Mouse (Mus musculus) T-helper 17 cell (primary cell): ENCODE data around the gene Fam43a.

Experiments used
- in situ Hi-C, 2 experiments: fragments of 300-600 bp; cut with MboI, MseI; formaldehyde crosslinking; loops; 1 replicate in 1 of 2; 2 replicates in 1 of 2; pipeline ENCODE4 v1.15.1; 2025; ENCODE audit warnings: high pct_unique_total_duplicates in 2 of 2

The Fam43a gene

DNA sequence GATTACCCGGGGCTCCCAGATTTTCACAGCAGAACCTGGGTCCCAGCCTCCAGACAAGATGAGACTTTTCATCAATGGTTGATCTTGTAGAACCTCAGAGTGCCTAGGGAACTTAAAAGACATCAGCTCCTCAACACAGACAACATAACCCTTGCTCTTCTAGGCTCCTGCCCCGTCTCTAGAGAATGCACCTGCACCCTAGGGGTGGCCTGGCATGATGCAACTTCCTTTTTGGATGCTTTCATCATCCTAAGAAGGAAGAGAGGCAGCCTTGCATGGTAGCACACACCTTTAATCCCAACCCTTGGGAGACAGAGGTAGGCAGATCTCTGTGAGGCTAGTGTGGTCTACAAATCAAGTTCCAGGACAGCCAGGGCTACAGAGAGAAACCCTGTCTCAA is 25.1 kb downstream of the Fam43a start:
- in situ Hi-C loops = no loop called here

DNA sequence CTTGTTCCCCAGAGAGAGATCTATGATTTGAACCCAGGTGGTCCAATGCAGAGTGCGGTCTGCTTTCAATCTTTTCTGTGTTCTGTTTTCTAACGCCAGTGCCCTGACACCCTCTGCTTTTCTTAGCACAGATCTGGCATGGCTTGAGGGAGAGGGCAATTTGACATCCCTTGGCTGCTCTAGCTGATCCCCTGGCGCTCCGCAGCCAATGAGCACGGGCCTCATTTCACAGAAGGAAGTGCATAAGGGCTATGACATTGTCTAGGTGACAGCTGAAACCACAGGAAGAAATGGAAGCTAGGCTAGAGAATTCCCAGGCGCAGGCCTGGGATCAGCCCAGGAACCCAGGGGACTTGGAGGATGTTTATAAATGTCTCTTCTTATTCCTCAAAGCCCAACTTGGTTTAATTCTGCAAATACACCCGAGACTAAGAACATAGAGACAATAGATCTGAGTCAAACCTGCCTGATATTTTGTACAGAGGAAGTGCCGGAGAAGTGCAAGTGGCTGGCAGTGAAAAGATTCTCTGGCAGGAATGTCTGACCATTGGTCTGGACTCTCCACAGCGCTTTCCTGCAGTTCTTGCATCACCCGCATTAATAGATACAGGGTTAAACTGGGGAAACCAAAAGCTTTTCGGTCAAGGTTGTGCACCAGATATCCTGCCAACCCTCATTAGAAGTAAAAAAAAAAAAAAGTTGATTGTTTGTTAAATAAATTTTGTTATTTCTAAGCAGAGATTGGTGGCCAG is 28.2 kb downstream of the Fam43a start:
- in situ Hi-C loops = no loop called here

DNA sequence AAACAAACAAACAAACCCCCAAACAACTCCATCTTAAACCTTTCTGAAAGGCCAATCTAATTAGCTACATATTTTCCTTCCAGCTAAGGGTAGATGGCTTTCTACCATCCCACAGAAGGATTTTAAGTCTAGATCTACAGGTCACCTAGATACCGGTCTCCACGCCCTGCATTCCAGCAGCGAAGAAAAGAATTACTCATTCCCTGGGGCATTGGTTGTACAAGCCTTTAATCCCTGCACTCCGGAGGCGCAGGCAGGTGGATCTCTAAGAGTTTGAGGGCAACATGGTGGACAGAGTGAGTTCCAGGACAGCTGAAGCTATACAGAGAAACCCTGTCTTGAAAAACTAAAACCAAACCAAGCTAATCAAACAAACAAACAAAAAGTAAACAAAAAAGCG is 28.9 kb downstream of the Fam43a start:
- in situ Hi-C loops = no loop called here

DNA sequence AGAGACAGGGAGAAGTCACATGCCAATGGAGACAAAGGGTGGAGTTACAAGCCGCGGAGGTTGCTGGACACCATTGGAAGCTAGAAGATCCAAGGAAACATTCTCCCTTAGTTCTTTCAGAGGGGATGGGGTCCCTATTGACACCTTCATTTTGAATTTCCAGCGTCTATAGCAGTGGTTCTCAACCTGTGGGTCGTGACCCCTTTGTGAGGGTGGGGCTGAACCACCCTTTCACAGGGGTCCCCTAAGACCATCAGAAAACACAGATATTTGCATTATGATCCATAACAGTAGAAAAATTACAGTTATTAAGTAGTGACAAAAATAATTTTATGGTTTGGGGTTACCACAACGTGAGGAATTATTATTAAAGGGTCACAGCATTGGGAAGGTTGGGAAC is 30.0 kb downstream of the Fam43a start:
- in situ Hi-C loops = no loop called here

DNA sequence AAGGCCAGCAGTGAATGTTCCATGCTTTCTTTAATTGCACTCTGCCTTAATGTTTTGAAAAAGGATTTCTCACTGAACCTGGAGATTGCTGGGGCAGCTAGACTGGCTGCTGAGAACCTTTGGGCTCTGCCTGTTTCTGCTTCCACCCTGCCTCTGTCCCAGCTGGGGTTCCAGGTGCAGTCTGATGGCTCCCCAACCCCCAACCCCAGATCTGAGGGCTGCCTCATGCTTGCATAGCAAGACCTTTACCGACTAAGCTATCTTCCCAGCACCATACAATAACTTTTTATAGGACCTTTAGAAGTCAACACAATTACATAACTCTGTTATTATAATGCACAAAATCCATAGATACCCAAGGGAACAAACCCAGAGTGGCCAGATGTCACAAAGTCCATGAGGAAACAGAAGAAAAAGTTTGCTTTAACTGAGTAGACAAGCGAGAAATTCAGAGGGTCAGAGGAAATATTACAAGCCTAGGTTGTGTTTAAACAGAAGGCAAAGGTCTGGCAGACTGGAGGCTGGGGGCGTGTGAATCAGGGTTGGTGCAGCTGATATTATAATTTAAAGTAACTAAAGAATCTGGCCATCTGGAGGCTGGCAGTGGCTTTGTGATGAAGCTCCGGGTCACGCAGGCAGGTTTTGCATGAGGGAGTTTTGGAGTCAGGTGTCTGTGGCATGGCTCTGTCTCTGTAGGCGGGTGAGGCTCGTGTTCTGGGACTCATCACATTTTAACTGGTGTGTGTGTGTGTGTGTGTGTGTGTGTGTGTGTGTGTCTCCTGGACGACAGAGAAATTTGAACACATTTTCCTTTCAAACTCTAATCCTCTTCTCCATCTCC is 34.6 kb downstream of the Fam43a start:
- in situ Hi-C loops = no loop called here

DNA sequence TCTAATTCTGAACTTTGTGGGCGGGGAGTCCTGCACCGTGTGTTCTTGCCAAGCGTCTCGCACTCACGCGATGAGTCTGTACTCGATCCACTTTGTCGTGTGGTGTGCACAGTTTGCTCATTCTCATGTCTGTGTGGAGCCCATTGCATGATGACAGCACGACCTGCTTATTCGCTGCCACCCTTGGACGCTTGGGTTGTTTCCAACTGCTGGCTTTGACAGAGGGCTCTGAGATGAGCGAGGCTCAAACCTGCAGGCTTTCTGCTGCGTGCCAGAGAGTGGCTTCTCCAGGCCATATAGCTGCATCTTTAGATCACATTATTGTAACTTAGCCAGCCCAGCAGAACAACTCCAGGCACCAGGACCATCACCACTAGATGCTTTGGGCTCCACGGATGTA is 39.1 kb downstream of the Fam43a start:
- in situ Hi-C loops = no loop called here

DNA sequence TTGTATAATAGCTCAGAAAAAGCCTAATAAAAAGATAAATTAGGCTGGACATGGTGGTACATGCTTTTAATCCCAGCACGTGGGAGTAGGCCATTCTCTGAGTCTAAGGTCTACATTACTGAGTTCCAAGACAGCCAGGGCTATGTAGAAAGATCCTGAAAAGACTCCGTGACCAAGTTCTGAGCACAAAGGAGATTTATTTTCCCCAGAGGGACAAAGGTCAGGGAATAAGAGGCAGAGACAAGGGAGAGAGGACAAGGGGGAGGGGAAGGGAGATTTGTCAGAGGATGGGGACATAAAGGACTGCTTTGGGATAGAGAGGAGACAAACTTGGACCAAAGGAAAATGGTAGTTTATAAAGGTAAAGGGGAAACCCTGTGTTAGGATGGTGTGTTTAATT is 41.1 kb downstream of the Fam43a start:
- in situ Hi-C loops = no loop called here

DNA sequence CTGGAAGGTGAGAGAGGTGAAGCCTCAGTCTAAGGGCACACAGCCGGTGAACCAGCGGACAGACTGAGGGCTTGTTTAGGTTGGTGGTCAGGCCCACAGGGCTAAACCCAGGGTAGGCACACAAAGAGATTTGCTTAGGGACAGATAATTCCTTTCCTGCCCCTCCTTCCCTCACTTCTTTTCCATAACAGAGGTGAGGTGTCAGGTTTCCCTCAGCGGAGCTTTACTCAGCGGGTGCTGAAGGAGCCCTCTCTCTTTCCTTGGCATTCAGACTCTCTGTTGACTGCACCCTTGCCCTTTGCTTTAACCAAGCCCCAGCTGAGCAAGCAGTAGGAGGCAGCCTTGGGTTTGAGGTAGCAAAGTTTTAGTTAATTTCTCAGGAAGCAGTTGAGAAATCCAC is 41.9 kb downstream of the Fam43a start:
- in situ Hi-C loops = no loop called here

DNA sequence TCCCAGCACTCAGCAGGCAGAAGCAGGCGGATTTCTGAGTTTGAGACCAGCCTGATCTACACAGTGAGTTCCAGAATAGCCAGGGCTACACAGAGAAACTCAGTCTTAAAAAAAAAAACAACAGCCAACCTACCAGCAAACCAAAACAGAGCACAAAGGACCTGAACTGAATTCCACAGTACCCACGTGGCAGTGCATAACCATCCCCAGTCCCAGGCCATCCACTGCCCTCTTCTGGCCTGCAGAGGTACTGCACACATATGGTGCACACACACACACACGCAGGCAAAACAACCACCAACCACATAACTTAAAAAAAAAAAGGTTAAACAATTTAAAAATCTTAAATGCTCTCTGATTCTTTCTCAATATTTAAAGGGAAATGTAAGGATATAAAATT is 42.7 kb downstream of the Fam43a start:
- in situ Hi-C loops = no loop called here

DNA sequence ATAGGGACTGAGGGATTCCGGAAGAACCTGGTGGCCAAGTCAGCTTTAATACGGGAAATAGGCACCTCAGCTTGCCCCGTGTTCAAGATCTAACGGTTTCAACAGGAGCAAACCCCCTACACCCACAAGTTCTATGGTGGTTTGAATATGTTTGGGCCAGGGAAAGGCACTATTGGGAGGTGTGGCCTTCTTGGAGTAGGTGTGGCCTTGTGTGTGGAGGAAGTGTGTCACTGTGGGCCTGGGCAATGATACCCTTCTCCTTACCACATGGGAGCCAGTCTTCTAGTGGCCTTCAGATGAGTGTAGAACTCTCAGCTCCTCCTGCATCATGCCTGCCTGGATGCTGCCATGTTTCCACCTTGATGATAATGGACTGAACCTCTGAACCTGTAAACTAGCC is 45.5 kb downstream of the Fam43a start:
- in situ Hi-C loops = no loop called here

DNA sequence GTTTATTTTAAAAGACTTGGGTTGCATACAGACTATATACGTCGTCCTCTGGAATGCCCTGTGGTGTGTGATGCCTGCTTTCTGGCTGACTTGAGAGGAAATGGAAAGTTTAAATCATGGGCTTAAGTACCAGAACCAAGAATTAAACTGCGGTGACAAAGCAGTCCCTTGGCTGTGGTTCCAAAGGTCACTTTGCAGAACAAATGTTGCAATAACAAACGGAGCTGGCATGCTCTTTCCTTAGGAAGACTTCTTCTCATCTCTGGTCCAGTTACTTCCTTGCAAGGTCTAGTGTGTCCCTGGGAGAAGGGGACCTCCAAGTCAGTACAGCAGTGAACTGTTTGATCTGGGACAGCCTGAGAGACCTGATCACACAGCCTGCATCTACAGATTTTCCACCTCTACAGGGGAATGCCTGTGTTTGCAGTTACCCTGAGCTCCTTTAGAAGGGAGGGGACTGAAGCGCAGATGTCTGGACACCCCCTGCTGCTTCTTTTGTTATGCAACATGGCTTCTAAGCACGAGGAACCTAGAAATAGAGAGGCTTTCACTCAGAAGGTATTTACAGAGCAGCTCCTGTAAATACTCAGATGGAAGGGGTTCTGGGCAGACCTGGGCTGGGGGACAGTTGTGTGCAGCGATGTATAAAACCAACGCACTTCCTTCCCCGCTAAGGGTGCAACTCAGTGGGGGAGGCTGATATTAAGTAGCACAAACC is 46.5 kb downstream of the Fam43a start:
- in situ Hi-C loops = no loop called here

DNA sequence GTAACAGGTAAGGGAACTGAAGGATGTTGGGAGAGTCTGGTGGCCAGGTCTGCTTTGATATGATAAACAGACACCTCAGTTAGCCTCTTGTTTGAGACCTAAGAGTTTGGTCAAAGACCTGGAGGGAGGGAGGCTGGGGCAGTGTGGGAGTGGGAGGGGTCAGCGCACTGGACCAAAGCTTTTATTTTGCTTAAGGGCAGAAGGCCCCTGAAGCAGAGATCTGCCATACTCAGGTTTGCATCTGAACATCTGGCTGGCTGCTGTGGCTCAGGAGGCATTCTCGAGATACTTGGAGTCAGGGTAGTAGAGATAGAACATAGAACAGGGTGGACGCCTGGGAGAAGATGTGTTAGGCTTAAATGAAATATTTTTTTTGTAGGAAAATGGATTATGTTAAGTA is 47.3 kb downstream of the Fam43a start:
- in situ Hi-C loops = no loop called here

DNA sequence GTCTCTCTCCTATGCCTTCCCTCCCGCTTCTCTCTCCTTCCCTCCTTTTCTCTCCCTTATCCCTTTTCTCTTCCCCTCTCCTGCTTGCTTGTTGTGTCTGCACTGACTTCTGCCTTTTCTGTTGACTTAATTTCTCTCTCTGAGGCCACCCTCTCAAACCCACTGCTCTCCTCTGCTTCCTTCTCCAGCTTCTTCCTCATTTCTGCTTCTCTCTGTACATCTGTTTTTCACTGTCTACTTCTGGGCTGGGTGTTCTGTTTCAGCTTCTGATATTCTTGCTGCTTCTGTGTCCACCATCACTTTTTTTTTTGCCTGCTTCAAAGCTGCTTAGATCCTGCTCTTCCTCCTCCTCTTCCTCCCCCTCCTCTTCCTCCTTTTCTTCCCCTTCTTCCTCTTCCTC is 51.8 kb downstream of the Fam43a start:
- in situ Hi-C loops = loop anchor here in 1 of 2 experiments (5.0 kb wide), 1 partner anchor 49 kb away; no protein-coding TSS in a partner anchor
